Mouse (Mus musculus): ENCODE results near the gene Elavl4. TPM values are rescaled to one million over a fixed set of nuclear protein-coding genes. Genes with fewer than 3 reads are reported as not detected.

Gene Elavl4
- total RNA-seq, 2 experiments from 2014 or later: 1.3 TPM; not detected in 1

- ATAC-seq (replicated peaks; ENCODE audit: poor library complexity): no peak
Measured at GRCm38 (mm10) chr4:110266804-110267575, 84.7 kb downstream of the Elavl4 start.

- no peak for ATAC-seq (replicated peaks; ENCODE audit: poor library complexity)
Measured at GRCm38 (mm10) chr4:110264345-110264943, 87.3 kb downstream of the Elavl4 start.

- no peak for ATAC-seq (replicated peaks; ENCODE audit: poor library complexity)
Measured at GRCm38 (mm10) chr4:110257360-110257759, 94.3 kb downstream of the Elavl4 start.

GRCm38 (mm10) chr4:110255617-110256016, 96.1 kb downstream of the Elavl4 start:
- no peak for ATAC-seq (replicated peaks; ENCODE audit: poor library complexity)

- ATAC-seq (replicated peaks; ENCODE audit: poor library complexity): no peak
Measured at GRCm38 (mm10) chr4:110250055-110250454, 101.7 kb downstream of the Elavl4 start.

- no peak for ATAC-seq (replicated peaks; ENCODE audit: poor library complexity)
Measured at GRCm38 (mm10) chr4:110242879-110243278, 108.8 kb downstream of the Elavl4 start.

GRCm38 (mm10) chr4:110234554-110234953, 117.2 kb downstream of the Elavl4 start:
- ATAC-seq (replicated peaks; ENCODE audit: poor library complexity): no peak

- no peak for ATAC-seq (replicated peaks; ENCODE audit: poor library complexity)
Measured at GRCm38 (mm10) chr4:110232327-110232726, 119.4 kb downstream of the Elavl4 start.

- ATAC-seq (replicated peaks; ENCODE audit: poor library complexity): no peak
Measured at GRCm38 (mm10) chr4:110231799-110232198, 119.9 kb downstream of the Elavl4 start.

- no peak for ATAC-seq (replicated peaks; ENCODE audit: poor library complexity)
Measured at GRCm38 (mm10) chr4:110229652-110230051, 122.1 kb downstream of the Elavl4 start.

GRCm38 (mm10) chr4:110229238-110229637, 122.5 kb downstream of the Elavl4 start:
- ATAC-seq (replicated peaks; ENCODE audit: poor library complexity): no peak

- ATAC-seq (replicated peaks; ENCODE audit: poor library complexity): no peak
Measured at GRCm38 (mm10) chr4:110227621-110228031, 124.1 kb downstream of the Elavl4 start.

GRCm38 (mm10) chr4:110225492-110225891, 126.2 kb downstream of the Elavl4 start:
- ATAC-seq (replicated peaks; ENCODE audit: poor library complexity): no peak

GRCm38 (mm10) chr4:110218819-110219218, 132.9 kb downstream of the Elavl4 start:
- no peak for ATAC-seq (replicated peaks; ENCODE audit: poor library complexity)

GRCm38 (mm10) chr4:110217553-110217952, 134.2 kb downstream of the Elavl4 start:
- ATAC-seq (replicated peaks; ENCODE audit: poor library complexity): no peak

GRCm38 (mm10) chr4:110214543-110214942, 137.2 kb downstream of the Elavl4 start:
- ATAC-seq (replicated peaks; ENCODE audit: poor library complexity): no peak

- no peak for ATAC-seq (replicated peaks; ENCODE audit: poor library complexity)
Measured at GRCm38 (mm10) chr4:110213666-110214065, 138.0 kb downstream of the Elavl4 start.

GRCm38 (mm10) chr4:110210246-110210645, 141.5 kb downstream of the Elavl4 start:
- ATAC-seq (replicated peaks; ENCODE audit: poor library complexity): no peak

- ATAC-seq (replicated peaks; ENCODE audit: poor library complexity): no peak
Measured at GRCm38 (mm10) chr4:110209613-110210012, 142.1 kb downstream of the Elavl4 start.

GRCm38 (mm10) chr4:110201680-110202079, 150.0 kb downstream of the Elavl4 start:
- no peak for ATAC-seq (replicated peaks; ENCODE audit: poor library complexity)

- ATAC-seq (replicated peaks; ENCODE audit: poor library complexity): no peak
Measured at GRCm38 (mm10) chr4:110199897-110200296, 151.8 kb downstream of the Elavl4 start.

GRCm38 (mm10) chr4:110198600-110198999, 153.1 kb downstream of the Elavl4 start:
- ATAC-seq (replicated peaks; ENCODE audit: poor library complexity): no peak
